Mouse (Mus musculus): ENCODE data around the gene Natd1.

- no peak for TF ChIP-seq POLR2A (IDR thresholded peaks at IDR 0.05; ENCODE audit: borderline replicate concordance, control insufficient read depth, low read depth, low read length)
- TF ChIP-seq CTCF (IDR thresholded peaks at IDR 0.05; ENCODE audit: control insufficient read depth, insufficient read depth, low read length), result no peak
These were observed 12.1 kb downstream of the Natd1 start for GRCm38 (mm10) chr11:60902486-60902885.

Data from bone marrow, adult 2 months (tissue).